Mouse (Mus musculus): ENCODE results near the gene 9130023H24Rik.
A peak's percentile ranks its signal among the peaks of the same experiment; 100 is the strongest.

GRCm38 (mm10) chr7:128236856-128237592, 807 bp downstream of the 9130023H24Rik start, which contains the start of gene Armc5:
- TF ChIP-seq CTCF (IDR thresholded peaks at IDR 0.05; ENCODE audit: low read depth): peak; percentile 88
- TF ChIP-seq EP300 (IDR thresholded peaks at IDR 0.05; ENCODE audit: low read depth): no peak

All from liver, postnatal 0 days (tissue).